Mouse (Mus musculus) cerebellum, adult (tissue): ENCODE measurements at regions not wholly inside any gene's neighbourhood (a gene's known extent, or its start where the extent isn't known, plus 50 kb on each side); places are given as distances from the start of the nearest gene placed in this dataset.

ENCODE experiments used
- ATAC-seq: cut with Nextera tagmentation; 2 replicates; pipeline ENCODE4 v1.9.2; 2017; ENCODE audit warnings: mild to moderate bottlenecking, moderate library complexity, mixed read lengths; ENCODE audit not compliant: insufficient number of reproducible peaks, low FRiP score, low TSS enrichment

DNA sequence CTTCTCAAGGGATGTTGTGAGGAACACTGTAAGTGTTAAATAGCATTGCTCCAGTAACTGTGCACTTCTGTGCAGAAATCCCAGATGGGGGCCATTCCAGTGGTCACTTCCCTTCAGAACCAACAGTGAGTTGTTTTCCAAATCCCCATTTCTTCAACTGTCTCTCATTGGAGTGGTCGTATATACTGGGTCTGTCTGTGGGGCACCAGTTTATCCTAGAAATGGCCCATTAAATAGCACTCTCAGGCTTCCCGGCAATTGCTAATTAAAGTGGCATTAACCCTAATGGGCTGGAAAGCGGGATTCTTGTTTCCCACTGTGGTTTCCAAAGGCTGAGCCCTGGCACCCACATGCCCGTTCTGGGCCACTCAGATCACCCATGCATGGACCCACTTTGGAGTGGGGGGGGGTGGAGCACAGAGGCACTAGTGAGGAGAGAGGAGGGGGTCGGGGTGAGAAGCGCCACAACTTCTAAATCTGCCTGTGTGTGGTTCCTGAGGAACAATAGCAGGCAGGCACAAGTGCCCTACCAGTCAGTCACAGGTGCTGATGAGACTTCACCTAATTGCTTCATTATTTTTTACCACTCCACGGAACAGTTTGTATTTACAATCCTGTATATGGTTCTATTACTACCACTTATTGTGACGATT, 78.1 kb downstream of the Fam204a start:
- no peak for ATAC-seq

DNA sequence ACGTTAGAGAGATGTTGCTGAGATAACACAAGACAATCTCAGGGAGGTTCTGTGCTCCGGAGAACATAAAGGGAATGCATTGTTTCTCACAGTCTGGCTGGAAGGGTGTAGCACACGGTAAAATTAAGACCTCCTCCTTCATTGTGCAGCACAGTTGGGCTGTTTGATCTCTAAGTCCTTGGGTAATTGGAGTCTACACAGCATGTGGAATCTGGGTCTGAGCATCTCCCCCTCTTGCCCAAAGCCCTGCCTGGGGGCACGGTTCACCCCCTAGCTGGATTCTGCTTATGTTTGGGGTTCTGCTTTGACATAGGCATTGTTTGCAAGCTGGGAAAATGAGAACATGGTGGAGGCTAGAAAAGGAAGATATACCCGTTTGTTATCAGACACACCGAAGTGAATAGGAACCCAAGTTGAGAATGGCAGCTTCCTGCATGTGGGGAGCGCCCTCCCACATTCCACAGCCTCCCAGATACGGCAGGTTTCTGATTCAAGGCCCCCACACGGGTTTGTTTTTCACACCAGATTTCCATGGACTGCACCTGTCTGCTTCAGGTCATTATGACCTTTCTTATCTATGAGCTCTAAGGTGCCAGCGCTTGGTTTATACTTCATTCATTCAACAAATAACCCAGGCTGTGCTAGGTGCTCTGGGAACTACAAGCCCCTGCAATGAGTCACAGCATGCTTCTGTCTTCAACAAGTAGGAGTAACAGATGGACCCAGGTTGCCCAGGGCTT, 79.9 kb downstream of the Fam204a start:
- no peak for ATAC-seq

DNA sequence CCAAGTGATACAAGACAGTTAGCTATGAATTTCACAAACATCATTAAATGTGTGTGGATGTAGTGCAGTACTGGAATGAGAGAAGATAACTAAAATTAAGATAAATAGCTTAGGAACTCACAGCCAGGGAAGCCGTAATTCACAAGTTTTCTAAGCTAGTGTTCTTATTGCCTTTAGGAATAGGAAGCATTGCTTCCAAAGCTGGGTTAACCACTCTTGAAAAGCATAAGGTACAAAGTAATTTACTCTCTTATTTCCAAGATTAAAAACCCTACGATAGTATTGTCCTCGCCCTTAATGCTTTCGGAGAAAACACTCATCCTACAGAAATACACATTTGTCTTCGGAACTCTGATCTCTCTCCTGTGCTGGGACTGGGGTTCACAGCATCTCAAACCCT, 81.3 kb downstream of the Fam204a start:
- no peak for ATAC-seq

DNA sequence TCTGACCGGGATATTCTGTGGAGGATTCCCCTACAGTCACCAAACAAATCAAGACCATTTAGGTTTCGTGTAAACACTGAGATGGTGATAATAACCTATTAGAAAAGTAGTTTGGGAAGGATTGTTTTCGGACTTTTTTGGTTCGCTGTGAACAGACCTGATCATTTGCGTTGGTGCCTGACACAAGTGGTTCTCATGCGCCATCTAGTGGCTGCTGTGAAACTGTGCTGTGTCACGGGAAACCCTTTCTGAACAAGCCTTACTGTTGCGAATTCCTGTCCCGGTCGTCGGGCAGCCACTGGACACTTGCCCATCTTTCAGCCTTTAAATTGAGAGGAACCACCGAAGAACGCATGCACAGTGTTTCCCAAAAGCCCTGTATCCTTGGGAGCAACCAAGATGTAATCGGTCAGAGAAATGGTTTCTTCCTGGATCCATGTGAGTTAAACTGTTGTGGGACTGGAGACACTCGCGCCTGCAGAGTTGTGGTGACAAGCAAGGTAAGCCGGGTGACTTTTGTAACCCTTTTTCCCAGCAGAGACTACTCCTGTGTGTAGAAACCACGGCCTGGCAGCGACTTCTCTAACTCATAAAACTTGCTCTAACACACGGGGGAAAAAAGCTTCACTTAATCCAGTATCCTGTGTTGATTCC, 82.0 kb downstream of the Fam204a start:
- peak; percentile 81; the same call in 1 of the 2 replicates for ATAC-seq

DNA sequence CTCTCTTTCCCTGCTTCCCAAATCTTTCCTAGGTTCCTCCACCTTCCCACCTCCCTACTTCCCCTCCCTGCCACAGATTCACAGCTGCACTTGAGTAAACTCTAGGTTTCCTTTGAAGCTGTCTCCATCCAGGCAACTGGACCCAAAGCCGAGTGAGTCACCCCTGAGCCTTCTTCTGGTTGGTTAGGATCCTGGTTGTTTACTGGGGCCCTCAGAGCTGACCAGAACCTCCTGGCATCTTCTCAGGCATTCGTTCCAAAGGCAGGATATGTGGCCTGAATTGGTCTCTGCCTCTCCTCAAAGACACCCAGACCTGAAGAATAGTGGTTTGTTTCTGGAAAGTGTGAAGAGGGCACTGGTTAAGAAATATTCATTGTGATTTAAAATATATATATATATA, 87.6 kb downstream of the Fam204a start:
- ATAC-seq: no peak

DNA sequence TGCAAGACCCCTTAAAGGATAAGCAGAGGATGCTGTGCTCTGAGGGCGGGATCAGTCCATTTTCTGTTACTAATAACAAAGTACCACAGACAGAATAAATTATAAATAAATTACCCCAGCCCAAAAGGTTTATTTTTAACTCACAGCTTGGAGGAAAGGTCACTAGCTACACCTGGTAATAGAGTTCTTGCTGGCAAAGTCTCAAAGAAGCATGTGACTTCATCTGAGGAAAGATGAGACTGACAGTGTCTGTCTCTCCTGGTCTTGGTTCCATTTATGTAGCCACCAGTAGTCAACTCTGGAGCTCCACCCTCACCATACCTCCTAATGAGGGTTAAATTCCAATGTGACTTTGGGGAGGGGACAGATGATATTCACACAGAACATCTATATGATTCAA, 90.0 kb downstream of the Fam204a start:
- ATAC-seq: no peak

DNA sequence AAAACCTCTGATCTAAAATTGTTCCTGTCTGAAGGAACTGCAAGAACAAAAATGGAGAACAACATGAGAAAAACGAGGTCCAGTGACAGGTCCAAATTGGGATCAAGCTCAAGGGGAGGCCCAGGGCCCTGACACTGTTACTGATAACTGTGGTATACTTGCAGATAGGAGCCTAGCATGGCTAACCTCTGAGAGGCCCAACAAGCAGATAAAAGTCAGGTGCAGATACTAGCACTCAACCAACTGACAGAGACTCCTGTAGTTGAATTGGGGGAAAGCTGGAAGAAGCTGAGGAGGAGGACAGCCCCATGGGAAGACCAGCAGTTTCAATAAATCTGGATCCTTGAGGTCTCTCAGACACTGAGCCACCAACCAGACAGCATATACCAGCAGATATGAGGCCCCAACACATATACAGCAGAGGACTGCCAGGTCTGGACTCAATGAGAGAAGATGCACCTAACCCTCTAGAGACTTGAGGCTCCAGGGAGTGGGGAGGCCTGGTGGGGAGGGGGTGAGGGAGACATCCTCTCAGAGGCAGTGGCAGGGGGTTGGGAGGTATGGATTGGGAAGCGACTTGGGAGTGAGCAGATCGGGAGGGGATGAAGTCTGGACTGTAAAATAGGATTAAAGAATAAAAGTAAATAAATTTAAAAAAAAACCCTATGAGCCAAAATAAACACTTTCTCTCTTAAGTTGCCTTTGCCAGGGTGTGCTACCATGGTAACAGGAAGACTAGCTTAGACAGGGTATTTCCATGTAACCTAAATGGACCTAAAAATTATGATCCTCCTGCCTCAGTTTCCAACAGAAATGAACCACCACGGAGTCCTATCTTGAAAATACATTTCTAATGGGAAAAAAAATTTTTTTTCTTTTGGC, 91.8 kb downstream of the Fam204a start:
- no peak for ATAC-seq

DNA sequence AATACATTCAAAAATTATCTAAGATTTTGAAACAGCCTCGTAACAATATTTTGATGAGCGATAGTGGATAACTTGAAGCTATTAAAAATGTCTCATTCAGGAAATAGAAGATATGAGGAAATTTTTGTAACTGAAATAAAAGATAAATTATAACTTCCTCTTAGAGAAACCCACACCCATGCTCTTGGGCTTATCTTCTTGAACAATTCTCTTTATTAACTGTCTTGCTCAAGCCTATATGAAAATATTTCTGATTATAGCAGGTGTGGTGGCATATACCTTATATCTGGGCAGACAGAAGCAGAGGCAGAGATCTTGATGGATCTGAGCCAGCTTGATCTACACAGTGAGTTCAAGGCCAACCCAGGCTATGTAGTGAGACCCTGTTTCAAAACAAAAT, 96.9 kb downstream of the Fam204a start:
- no peak for ATAC-seq

DNA sequence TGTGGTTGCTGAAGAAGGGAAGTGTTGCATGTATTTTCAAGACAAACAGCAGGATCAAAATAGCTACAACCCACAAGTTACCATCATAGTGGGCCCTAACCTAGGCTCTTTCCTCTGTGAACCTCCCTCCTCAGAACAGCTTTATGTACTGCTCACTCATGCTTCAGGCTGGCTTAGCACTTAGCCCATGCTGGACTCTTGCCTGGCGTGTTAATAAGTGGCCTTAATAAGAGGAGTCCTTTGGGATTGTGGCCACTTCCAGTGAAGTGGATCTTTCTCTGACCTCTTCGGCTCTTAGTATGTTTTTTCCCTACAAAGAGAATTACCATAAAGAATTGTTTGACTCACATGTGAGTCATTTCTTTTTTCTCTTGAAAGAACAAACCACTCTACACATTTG, 101.9 kb downstream of the Fam204a start:
- ATAC-seq: no peak

DNA sequence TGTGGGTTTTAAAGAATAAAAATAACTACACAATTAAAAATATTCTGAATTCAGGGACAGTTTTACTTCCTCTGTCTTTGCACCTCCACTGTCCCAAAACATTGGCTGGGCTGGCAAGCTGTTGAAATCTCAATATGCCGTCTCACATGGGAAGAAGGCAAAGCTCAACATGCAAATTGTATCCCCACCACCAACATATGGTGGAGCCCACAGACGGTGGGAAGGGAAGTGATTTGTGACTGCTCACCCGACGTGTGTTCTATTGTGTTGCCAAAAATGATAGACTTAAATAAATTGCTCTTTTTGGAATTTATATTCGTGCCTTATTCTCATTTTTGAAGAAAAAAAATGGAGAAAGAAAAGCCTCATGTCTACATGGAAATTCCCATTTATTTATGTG, 105.6 kb downstream of the Fam204a start:
- ATAC-seq: no peak

DNA sequence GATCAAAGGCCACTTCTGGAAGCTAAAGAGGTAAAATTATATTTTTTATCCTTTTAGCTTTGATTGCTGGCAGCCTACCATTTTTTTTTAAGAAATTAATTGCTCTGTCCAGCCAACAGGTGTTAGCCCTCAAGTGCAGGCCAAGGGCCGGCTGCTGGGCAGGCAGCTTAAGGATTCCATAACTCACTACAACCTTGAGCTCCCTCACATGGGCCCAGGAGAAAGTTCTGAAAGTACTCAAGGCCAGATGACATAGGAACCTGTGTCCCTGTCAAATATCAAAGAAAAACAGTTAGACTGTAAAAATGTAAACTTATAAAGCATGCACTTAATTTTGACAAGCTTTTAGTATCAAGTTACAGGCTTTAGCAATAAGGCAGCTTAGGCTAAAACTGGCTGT, 107.5 kb downstream of the Fam204a start:
- no peak for ATAC-seq

DNA sequence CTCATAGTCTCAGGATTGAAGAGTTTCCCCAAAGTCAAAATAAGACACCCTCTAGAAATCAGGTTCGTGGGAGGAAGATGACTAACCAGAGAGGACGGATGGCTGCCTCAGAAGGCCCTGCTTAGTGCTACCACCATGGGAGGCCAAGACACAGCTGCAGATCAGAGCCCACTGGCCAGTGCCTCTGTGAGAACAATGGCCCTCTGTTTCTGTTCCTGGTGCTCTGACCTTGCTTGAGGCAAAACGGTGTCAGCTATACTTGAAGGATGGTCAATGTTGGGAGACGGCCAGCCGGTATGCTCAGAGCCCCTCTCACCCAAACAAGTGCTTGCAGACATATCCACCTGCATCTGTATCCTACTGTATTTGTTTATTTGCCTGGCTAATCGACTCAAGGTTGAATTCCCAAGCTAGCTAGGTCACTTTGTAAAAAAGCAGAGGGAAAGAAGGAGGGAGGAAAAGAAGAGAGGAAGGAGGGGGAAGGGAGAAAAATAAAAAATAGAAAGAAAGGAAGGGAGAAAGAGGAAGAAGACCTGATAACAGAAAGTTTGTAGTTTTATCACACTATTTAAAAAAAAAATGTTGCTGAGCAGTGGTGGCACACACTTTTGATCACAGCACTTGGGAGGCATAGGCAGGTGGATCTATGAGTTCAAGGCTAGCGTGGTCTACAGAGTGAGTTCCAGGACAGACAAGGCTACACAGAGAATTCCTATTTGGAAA, 112.7 kb downstream of the Fam204a start:
- no peak for ATAC-seq

DNA sequence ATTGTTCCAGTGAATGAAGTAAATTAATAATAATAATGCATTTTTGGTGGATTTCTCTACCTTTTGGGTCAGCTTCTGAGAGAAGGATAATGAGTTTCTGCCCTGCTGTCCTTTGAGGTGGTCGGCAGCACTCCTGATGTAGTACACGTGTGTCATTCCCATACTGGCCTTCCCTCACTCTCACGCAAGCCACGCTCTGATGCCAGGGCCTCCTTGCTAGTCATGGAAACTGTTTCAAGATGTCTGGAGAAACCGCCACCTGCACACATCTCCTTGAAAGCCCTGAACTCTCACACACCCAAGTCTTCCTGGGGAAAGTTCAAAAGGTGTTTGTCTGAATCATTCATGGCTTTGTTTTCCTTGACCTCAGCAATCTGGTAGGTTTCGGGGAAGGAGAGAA, 116.2 kb downstream of the Fam204a start:
- ATAC-seq: no peak

DNA sequence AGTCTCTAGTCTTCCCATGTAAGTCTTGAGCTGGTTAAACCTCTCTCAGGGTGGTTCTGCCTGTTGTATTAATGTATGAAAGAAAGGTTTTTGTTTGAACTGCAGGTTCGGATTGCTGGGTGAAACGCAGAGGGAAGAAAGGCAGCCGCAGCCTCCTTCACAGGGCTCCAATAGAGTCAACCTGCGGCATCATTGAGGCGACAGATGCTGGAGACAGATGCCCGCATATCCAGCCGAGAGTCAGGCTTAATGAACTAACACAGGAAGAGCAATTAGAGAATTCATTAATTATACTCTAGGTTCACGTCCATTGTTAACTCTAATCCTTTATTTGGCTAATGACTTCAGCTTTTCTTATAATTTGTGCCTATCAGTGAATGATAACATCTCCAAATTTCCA, 117.0 kb downstream of the Fam204a start:
- ATAC-seq: no peak

DNA sequence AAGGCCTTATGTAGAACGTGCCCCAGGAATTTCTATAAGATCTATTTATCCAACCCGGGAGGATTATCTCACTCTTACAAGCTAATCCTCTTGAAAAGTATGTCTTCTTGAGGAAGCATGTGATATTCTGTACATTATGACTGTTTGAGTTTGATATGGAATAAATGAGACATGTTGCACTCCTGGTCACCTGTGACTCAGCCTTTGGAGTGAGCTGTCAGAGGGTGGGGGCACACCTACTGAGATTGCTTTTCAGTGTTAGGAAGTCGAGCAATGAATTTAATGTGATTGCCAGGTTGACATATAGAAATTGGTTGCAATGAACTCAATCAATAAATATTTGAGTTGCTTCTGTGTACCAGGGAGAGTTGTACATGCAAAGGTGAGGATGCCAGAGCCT, 128.6 kb downstream of the Fam204a start:
- no peak for ATAC-seq

DNA sequence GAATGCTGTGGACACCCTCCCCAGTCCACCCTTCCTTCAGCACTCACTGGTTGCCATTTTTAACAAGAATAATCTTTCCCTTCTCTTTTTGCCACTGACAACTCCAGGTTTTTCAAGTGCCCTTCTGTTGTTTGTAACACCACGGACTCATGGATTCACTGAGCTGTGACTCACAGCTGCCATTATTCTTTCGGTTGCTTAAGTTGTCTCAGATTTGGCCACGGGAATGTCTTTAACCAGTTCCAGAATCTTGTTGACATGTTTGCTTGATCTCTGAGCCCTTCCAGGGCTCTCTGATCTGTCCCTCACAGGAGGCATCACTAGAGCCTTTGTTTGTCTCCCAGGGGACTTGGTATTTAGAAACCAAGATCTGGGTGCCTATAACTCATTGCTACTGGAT, 131.5 kb upstream of the Rab11fip2 start:
- ATAC-seq: no peak

DNA sequence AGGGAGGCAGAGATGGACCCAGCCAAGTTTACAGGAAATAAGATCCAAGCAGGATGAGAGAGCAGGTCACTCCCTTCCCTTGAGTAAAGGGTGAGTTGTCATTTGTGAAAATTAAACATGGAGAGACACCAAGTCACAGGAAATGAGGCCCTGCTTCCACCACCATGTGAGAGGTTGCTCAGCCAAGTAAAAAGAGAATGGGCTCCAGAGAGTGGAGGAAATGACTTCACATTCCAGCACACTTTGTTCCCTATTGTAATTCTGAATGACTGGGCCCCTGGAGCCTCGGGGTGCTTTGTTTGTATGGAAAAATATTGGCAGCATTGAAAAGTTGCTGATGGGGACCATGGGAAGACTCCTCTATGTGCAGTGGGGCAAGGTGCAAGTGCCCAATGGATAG, 129.9 kb upstream of the Rab11fip2 start:
- no peak for ATAC-seq

DNA sequence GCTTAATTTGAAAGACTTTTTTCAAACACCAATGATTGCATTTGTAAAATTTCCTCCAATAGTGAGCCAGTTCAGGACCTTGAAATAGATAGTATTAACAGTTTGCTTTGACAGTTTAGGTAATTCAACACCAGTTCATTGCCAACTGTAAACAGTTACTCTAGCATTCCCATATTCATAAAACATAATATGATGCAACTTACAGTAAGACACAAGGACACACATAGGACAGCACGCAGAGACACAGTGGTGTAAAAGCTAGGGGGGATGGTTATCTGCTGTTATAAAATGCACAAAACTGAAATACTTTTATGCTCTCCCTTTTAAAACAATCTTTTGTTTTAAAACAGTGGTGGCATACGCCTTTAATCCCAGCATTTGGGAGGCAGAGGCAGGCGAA, 122.7 kb upstream of the Rab11fip2 start:
- ATAC-seq: no peak

DNA sequence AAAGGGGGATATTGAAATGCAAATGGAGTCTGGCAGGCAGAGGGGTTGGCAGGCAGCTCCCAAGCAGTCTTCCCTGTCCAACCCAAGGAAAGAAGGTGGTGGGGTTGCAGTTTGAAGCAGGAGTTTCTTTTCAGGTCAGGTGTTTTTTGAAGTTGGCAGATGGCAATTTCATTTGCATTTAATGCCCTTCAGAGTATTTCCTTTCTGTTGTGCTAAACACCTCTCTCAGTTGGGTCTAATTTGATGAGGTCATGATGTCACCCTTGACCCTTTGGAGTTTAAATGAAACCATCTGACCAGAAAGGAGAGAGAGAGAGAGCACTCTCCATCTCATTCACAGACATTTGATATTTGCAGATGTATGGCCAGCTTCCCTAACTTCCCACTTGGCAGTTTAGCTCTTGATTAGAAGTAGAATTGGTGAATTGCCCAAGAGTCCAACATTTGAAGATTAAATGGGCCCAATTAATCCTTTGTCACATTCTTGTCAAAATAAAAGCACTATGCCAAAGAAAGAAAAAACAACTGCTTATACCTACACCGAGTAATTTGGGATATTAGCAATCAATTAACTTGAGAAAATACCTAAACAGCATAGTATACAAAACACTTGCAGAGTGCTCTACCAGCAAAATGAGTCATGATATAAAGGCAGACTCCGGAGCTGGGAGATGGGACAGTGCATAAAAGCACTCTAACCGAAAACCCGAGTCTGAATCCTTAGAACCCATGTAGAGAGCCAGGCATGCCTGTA, 111.8 kb upstream of the Rab11fip2 start:
- no peak for ATAC-seq
